Mouse (Mus musculus): ENCODE data around the gene Ttc39b.

The Ttc39b gene

DNA sequence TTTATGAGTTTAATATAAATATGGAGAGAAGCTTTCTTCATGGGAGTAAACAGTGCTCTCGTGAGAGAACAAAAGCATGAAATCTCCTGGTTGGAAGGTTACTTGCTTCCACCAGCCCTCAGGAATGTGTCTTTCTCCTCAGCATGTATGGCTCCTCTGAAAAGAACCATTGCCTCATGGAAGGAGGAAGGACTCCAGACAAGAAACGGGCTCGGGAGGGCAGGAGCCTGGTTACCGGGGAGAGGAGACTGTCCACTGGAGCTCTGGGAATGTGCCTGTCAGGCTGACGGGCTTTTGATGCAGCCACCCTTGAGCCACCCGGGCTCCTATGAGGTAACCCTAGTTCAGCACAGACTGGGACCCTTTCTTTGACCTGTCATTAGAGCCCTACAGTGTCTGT is 137.6 kb downstream of the Ttc39b start:
- DNase-seq (ENCODE audit: low read depth, low spot score): no peak

- peak; percentile 16 for DNase-seq (ENCODE audit: low read depth, low spot score)
Measured at GRCm38 (mm10) chr4:83183288-83183930, 140.6 kb downstream of the Ttc39b start.

GRCm38 (mm10) chr4:83182178-83183068 is 141.6 kb downstream of the Ttc39b start:
- DNase-seq (ENCODE audit: low read depth, low spot score): no peak

- DNase-seq (ENCODE audit: low read depth, low spot score): no peak
Measured at GRCm38 (mm10) chr4:83177471-83177870, 146.6 kb downstream of the Ttc39b start.

DNA sequence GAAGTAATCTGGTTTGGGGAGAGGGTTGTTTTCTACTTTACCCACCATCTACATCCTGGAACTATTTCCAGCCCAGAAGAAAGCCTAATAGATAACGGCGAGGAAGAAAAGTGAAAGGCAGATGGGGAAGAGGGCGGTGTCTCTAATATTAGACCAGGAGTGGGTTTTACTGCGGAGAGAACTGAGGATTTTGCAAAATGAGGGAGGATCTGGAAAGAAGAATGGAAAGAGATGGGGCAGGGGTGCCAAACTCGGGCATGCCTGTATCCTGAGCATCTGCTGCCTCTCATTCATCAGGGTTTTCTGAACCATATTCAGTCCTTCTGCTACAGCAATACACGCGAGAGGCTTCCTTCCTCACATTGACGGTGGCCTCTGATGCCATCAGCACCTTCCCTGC is 149.1 kb downstream of the Ttc39b start:
- DNase-seq (ENCODE audit: low read depth, low spot score): no peak

DNA sequence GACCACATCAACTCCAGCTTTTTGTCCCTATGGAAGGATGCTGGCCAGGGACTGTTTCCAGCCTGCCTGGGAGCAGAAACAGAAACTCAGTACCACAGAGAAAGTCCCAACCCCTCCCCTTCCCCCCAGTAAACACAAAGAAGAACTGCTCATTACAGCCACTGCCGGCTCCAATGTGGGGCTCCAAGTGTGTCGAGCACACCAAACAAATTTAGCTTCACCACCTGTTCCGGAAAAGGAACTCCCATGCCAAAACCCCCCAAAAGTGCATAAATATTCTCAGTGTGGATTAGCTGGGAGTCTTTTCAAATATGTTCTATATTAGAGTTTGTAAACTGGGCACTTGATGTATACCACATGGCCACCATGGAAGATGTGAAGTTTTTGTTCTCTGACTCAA is 151.8 kb downstream of the Ttc39b start:
- no peak for DNase-seq (ENCODE audit: low read depth, low spot score)

- no peak for DNase-seq (ENCODE audit: low read depth, low spot score)
Measured at GRCm38 (mm10) chr4:83170741-83171140, 153.3 kb downstream of the Ttc39b start.

All from WW6 (cell line).